Mouse (Mus musculus) frontal cortex, adult (tissue): ENCODE results near the gene Gm10961.

ENCODE experiments used
- ATAC-seq: cut with Nextera tagmentation; 2 replicates; pipeline ENCODE4 v1.9.2; 2017; ENCODE audit warnings: mild to moderate bottlenecking, moderate library complexity, mixed read lengths; ENCODE audit not compliant: low TSS enrichment

Gene Gm10961

GRCm38 (mm10) chr3:107630682-107631522 is at the start of gene Gm10961:
Gm10961 (plus strand) TSS chr3:107631322.
- peak; percentile 41 for ATAC-seq

DNA sequence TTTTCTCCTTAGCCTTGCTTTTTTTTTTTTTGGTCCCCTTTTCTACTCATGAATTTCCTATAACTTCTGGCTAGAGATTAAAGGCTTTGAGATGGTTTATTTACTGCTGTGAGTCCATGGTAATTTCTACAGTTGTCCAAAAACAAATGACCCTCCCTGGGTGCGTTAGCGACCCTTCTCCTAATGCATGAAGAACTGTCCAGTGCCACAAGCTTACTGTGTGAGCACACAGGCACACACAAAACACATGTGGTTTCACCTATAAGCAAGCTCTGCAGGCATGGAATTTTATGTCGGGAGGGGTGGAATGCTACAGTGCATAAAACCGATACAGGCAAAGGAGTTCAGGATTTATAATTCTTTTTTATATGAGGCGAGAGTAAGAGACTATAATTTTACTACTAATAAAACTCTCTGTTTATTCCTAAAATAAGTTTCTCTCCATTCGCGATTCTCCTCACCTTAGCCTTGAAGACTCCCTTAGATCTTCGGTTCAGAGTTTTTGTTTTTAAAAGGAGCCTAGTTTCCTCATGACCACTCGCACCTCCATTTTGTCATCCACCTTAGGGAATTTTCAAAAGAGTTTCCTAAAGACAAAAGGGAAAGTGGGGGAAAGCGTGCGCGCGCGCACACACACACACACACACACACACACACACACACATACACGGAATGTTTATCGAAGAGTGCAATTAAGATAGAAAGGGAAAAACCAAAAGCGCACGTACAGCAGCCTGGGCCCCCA is 48.8 kb upstream of the Gm10961 start:
- no peak for ATAC-seq

DNA sequence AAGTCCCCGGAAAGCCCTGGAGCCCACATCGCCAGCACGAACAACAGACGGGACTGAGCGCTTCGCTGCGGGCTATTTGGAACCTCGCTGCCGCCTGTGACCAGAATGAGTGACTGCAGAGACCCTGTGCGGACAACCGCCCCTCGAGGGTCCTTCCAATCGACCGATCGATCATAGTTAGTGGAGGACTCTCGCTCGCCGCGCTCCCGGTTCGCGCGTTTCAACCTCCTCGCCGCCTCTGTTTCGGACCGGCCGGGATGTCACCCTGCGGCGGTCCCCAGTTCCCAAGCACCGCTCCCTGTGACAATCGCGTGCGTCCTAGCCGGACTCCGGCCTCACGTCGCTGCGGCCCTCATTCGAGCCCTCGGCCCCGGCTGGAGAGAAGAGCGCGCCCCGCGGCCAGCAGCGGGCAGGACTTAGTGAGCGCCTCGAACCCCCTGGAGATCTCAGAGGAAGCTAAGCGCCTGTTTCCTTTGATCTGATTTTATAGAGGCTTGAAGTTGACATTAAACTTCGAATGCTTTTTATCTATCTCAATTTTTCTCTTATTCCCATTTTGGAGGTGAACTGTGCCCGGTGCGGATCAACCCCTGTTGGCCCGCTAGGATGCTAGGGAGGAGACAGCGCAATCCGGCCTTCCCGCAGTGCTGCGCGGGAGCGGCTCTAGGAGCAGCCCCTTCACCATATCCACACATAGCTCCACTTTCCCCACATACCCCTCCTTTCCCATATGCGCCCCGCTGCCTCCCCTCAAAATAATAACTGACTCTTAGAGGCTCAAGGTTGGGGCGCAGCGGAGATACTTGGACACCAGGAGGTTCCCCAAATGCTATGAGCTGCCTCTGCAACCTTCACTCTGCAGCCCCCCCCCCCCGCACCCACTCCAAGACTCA is 48.0 kb upstream of the Gm10961 start:
- no peak for ATAC-seq

- no peak for ATAC-seq
Measured at GRCm38 (mm10) chr3:107583893-107584292, 47.2 kb upstream of the Gm10961 start.

DNA sequence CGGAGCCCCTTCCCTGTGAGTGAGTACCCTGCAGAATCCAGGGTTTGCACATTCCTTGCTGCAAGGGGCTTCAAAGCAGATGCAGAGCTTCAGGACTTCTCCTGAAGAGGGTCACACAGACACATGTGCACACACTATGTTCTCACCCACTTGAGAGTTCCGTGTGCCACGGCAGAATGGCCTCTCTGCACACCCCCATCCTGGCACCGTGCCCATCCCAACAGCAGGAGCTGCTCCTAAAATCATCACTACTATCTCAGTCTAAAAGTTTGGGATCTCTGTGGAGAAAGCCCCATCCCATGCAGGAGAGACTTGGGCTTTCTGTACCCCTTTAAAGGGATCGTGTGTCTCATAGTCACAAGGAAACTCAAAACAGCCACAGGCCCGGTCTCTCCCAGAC is 44.6 kb upstream of the Gm10961 start:
- no peak for ATAC-seq

DNA sequence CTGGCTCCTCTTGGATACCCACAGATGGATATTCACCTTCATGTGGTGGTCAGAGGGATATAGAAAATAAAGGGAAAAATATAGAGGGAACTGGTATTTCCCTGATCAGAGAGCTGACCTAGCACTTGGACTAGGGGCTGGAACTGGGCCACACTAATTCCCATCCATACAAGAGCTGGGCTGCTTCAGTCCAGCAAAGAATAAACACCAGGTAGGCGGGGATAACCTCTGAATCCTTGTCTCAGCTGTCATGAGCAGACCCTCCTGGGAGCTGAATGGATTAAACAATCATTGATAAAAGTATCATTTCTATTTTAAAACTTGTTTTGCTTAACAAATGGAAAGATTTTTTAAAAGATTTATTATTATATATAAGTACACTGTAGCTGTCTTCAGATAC is 39.5 kb upstream of the Gm10961 start:
- no peak for ATAC-seq

GRCm38 (mm10) chr3:107593632-107594031 is 37.5 kb upstream of the Gm10961 start:
- ATAC-seq: no peak

DNA sequence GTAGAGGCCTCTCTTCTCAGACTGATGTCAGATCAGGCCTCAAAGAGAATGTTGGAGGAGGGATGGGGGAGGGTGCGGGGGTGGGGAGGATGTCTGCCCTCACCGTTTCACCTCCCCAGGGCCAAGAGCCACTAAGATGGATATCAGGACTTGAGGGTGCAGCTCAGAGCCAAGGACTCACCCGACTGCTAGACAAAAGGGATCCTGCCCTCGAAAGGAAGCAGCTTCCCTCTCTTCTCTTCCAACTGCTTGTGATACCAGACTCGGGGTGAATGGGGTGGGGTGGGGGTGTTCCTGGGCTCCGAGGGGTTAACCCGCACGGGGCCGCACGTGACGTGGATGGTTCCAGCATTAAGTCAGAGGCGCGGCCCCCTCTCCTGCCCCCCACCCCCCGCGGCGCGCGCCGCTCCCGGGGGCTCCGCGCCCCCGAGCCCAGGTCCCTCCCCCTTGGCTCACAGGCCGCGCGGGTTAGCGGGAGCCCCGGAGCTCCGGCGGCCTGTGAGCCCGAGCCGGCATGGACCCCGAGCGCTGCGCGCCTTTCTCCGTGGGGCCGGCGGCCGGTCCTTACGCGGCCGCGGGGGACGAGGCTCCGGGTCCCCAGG is 36.4 kb upstream of the Gm10961 start, which contains the start of gene Alx3:
Alx3 (plus strand) TSS at position 370 of the 602 bp plus-strand sequence.
- no peak for ATAC-seq

DNA sequence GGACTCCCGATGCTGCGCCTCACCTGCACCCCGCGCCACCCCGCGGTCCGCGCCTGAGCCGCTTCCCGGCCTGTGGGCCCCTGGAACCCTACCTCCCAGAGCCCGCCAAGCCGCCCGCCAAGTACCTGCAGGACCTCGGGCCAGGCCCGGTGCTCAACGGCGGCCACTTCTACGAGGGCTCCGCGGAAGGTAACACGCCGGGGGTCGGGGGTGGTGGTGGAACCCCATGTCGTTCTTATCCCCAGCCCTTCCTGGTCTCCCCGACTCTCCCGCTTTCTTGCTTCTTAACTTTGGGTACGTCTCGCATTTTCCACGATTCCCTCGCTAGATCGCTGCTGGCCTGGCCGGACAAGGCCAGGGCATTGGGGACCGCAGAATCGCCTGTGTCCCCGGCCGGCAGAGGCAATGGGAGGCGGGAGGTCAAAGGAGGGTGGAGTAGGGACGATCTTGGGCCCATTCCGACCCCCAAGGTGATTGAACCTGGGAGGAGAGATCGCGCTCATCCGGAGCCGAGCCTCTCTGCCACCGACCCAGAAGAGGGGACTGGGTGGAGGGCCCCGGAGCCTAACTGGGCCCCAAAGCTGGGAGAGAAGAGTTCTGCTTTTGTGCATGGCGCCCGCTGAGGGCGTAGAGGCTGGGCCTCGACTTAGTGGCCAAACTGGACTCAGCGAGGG is 35.7 kb upstream of the Gm10961 start:
- ATAC-seq: no peak

- no peak for ATAC-seq
Measured at GRCm38 (mm10) chr3:107595938-107596461, 35.1 kb upstream of the Gm10961 start.

DNA sequence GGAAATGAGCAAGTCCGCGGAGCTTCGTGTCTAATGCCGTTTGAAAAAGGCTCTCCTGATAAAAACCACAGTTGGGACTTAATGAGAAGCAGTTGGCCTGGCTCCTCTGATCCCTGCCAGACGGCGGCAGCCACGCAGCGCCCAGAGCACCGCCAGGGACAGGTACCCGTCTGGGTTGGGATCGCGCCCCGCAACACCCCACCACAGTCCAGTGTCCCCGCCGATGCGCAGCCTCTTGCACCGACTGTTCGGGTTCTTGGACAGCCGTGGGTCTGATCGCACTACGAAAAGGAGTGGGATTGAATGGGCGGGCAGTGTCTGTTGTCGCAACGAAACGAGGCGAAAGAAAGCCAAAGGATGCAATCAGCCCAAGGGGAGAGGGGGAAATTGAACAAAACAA is 34.6 kb upstream of the Gm10961 start:
- ATAC-seq: no peak

- no peak for ATAC-seq
Measured at GRCm38 (mm10) chr3:107597134-107597533, 34.0 kb upstream of the Gm10961 start.

GRCm38 (mm10) chr3:107597586-107598389 is 33.3 kb upstream of the Gm10961 start:
- no peak for ATAC-seq

- ATAC-seq: no peak
Measured at GRCm38 (mm10) chr3:107600127-107600526, 31.0 kb upstream of the Gm10961 start.

DNA sequence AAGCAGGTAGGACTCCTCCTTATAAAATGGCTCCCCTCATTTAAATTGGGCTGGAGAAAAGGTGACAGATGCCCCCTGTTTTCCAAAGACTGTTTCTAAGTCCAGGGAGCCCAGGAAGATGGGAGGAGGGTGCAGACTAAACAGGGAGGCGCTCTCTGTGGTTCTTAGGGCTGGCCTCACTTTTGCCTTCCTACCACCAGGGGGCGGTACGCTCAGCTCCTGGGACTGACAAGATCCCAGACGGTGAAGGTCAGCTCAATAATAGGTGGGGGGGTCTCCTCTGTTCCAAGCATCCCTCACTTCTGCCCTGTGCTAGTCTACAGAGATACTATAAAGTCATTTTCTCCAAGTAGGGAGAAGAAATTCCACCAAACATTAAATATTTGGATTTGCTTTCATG is 25.8 kb upstream of the Gm10961 start:
- ATAC-seq: 0 out of 2 replicates have a peak, but pooled peaks have one; percentile 58

- no peak for ATAC-seq
Measured at GRCm38 (mm10) chr3:107607221-107607620, 23.9 kb upstream of the Gm10961 start.

GRCm38 (mm10) chr3:107608808-107609207 is 22.3 kb upstream of the Gm10961 start:
- no peak for ATAC-seq

GRCm38 (mm10) chr3:107609376-107609775 is 21.7 kb upstream of the Gm10961 start:
- ATAC-seq: no peak

DNA sequence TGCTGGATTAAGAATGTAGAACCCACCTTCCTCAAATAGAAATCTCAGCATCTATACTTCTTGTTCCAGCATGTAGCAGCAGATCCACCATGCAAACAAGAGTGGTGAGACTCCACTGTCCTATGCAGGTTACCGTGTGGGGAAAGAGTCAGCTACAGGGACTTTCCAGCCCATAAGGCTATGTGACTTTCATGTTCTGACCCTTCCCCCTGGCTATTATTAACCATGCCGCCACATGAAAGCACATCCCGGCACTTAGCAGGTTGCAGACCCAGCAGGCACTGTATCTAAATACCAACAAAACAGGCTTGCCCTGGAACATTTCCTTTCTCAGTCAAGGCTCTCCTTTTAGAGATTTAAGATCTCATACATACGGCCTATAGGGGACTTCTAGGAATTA is 19.7 kb upstream of the Gm10961 start:
- no peak for ATAC-seq
